Mouse (Mus musculus): ENCODE data around the gene Khdc1a.
"Not testable (repeated sequence)": the region's sequence is repeated elsewhere in the genome, so short reads cannot be mapped to it uniquely, and the experiment has no call there.

The Khdc1a gene

DNA sequence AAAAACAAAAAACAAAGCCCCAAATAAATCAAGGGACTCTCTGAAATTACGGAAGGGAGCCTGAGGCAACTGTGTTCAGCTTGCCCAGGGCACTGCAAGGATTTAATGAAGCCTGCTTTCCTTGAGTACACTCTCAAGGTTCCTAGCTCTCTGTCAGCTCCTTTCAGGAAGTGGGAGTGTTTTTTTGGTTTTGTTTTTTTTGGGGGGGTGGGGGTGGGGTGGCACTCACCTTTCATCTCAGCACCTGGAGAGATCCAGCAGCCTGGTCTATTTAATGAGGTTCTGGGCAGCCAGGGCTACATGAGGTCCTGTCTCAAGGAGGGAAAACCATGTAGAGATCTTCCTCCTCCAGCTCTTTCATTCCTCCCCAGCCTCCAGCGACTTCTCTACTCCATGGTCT is at the start of gene Khdc1a:
Khdc1a (plus strand) TSS at position 301 of the 400 bp plus-strand sequence.
- DNase-seq (ENCODE audit: low spot score in 2 of 2) = no peak

GRCm38 (mm10) chr1:21299826-21300225 is 49.6 kb upstream of the Khdc1a start:
- no peak for DNase-seq (ENCODE audit: low spot score in 2 of 2)

DNA sequence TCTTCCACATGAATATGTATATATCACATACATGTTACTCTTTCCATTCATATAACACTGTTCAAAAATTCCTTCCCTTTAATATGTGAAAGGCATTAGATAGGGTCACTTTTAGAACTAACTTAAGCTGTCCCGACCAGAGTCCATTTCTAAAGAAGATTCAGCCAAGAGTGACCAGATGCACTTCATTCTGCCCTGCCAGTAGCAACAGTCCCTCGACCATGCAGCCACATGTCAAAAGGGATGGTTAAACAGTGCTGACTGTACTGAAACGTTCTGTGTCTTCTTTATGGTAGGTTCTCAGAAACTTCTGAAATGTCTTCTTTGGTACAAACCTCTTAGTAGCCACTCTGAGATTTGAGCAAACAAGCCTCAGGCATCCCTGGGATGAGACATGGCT is 47.8 kb upstream of the Khdc1a start:
- no peak for DNase-seq (ENCODE audit: low spot score in 2 of 2)

GRCm38 (mm10) chr1:21304174-21304573 is 45.3 kb upstream of the Khdc1a start:
- DNase-seq (ENCODE audit: low spot score in 2 of 2) = no peak

- DNase-seq (ENCODE audit: low spot score in 2 of 2) = no peak
These were observed 44.8 kb upstream of the Khdc1a start for GRCm38 (mm10) chr1:21304646-21305045.

DNA sequence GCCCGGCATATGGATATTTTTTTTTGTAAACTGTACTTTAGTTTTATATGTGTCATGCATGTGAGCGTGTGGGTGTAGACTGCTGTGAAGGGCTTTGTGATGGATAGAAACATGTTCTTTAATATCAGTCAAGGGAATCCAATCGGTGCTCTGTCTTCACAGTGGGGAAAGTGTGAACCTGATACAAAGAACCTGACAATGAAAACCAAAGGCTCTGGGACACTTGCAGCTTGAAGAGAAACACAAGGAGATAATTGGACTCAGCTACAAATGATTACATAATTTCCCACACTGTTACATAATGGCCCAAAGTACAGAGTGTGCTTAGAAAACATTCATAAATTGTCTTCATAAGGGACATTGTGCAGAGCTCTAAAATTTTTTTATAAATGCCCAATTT is 44.0 kb upstream of the Khdc1a start:
- no peak for DNase-seq (ENCODE audit: low spot score in 2 of 2)

- no peak for DNase-seq (ENCODE audit: low spot score in 2 of 2)
These were observed 35.1 kb upstream of the Khdc1a start for GRCm38 (mm10) chr1:21314336-21314735.

- no peak for DNase-seq (ENCODE audit: low spot score in 2 of 2)
These were observed 33.7 kb upstream of the Khdc1a start for GRCm38 (mm10) chr1:21315756-21316155.

GRCm38 (mm10) chr1:21316305-21316704 is 33.1 kb upstream of the Khdc1a start:
- DNase-seq (ENCODE audit: low spot score in 2 of 2) = no peak

- no peak for DNase-seq (ENCODE audit: low spot score in 2 of 2)
These were observed 31.2 kb upstream of the Khdc1a start for GRCm38 (mm10) chr1:21318202-21318601.

DNA sequence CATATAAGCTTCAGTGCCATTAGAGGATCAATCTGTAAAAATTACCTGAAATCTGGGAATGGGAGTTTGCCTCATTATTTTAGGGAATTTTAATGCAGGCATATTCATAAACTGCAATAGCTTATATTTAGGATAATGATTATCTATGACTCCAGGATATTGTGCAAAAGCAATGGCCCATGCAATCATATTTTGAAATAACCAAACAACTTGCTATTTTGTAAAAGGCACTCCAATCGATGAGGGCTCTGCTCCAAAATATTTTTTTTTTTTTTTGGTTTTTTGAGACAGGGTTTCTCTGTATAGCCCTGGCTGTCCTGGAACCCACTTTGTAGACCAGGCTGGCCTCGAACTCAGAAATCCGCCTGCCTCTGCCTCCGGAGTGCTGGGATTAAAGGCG is 29.2 kb upstream of the Khdc1a start:
- not testable (repeated sequence) for DNase-seq (ENCODE audit: low spot score in 2 of 2)

DNA sequence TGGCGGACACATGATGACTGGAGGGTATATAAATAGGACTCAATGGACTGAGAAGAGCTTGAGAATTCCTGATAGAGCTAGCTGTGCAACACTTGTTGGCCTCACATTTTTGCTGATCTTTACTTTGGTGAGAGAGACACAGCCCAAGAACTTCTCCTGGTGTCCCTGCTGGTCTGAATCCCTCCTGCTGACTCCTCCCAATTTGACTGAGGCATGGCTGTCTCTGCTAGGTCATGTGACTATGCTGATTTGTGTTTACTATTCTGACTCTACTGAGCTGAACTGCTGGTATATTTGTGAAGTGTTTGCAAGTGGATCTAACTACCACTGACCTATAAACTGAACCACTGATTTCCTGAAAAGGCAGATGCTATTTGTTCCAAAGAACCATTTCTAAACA is 27.8 kb upstream of the Khdc1a start:
- DNase-seq (ENCODE audit: low spot score in 2 of 2) = no peak

DNA sequence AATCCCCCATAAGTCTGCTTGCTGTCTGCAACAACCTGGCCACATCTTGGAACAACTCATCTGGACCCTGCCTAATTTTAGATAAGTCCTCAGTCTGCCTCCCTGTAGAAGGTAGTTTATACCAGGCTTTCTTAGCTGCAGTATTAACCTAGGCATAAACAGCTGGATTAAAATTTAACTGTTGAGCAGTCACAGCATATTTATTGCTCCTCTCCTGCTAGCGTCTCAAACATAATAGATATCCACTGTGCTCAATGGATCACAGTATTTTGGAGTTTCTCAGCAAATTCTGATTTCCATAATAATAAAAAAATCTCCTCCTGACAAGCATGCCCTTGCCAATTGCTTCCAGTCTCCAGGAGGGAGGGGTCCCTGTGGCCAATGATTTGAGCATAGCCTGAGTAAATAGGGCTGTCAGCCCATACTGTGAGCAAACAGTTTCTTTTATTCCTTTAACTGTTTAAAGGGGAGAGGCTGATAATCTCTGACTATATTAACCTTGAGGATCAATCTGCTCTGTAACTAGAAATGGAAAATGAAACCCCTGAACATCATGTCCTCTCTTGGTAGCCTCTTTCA is 25.4 kb upstream of the Khdc1a start:
- DNase-seq (ENCODE audit: low spot score in 2 of 2) = no peak

DNA sequence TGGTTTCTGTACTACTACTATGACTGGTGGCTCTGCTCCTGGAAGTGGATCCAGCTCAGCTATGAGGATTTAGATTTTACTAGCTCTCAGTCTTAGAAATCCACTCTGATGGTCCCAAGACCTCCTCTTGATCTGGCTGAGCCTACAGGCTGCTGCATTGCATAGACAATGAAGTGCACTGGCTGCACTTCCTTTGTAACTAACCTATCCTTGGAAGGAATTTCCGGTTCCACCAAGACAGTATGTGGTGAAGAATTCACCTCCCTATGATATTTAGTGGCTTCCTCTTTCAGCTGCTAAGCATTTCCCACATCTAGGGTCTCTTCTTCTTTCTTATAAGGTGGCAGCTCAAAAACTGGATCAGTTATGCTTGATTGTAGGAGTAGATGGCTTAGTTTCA is 24.8 kb upstream of the Khdc1a start:
- DNase-seq (ENCODE audit: low spot score in 2 of 2) = no peak

GRCm38 (mm10) chr1:21326733-21327132 is 22.7 kb upstream of the Khdc1a start:
- no peak for DNase-seq (ENCODE audit: low spot score in 2 of 2)

DNA sequence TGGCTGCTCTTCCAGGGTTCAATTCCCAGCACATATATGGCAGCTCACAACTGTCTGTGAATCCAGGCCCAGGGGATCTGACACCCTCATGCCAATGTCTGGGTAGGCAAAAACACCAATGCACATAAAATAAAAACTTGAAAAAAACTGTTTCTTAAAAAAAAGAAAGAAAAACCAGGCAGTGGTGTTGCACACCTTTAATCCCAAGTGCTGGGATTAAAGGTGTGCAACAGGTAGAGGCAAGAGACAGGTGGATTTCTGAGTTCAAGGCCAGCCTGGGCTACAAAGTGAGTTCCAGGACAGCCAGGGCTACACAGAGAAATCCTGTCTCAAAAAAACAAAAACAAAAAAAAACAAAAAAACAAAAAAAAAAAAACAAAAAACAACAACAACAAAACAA is 18.3 kb upstream of the Khdc1a start:
- DNase-seq (ENCODE audit: low spot score in 2 of 2) = not testable (repeated sequence)

DNA sequence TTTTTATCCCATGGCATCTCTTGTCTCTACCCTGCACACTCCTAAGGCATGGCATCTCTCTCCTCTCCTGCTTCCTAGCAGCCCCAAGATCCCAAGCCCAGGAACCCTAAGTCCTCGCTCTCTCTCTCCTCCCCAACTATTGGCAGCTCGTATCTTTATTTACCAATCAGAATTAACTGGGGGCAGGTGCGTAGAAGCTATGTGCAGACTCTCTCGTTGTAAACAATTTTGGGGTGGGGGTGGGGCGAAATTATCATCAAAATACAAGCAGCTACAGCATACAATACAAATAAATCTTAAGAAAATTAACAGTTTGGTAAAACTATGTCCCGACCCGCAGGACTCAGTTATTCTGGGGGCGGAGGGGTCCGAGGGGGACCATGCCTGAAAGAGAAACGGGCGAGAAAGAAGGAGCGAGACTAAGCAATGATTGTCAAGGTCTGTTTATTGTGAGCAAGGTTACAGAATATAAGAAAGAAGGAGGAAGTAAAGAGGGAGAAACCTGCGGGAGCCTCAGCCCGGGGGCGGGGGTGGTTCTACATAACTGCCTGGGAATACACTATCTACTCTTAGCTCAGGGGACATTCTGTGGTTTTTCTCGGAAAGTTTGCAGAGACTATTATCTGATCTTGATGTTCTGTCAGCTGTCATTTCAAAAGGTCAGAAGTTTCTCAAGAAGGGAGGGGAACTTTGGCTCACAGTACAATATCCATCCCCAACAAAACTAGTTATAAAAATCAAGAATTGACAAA is 16.0 kb upstream of the Khdc1a start:
- no peak for DNase-seq (ENCODE audit: low spot score in 2 of 2)

- no peak for DNase-seq (ENCODE audit: low spot score in 2 of 2)
These were observed 13.6 kb upstream of the Khdc1a start for GRCm38 (mm10) chr1:21335836-21336235.

- no peak for DNase-seq (ENCODE audit: low spot score in 2 of 2)
These were observed 8.7 kb upstream of the Khdc1a start for GRCm38 (mm10) chr1:21340745-21341144.

GRCm38 (mm10) chr1:21344253-21344652 is 5.2 kb upstream of the Khdc1a start:
- DNase-seq (ENCODE audit: low spot score in 2 of 2) = peak in 1 of 2 experiments; percentile 12

- DNase-seq (ENCODE audit: low spot score in 2 of 2) = not testable (repeated sequence)
These were observed 4.7 kb upstream of the Khdc1a start for GRCm38 (mm10) chr1:21344752-21345151.

DNA sequence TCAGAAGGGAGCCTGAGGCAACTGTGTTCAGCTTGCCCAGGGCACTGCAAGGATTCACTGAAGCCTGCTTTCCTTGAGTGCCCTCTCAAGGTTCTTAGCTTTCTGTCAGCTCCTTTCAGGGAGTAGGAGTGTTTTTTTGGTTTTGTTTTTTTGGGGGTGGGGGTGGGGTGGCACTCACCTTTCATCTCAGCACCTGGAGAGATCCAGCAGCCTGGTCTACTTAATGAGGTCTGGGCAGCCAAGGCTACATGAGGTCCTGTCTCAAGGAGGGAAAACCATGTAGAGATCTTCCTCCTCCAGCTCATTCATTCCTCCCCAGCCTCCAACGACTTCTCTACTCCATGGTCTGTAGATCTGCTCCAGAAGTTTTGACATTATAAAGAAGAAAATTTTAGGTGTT is 18.6 kb downstream of the Khdc1a start, which contains the start of gene Khdc1c:
Khdc1c (plus strand) TSS at position 301 of the 400 bp plus-strand sequence.
- not testable (repeated sequence) for DNase-seq (ENCODE audit: low spot score in 2 of 2)

DNA sequence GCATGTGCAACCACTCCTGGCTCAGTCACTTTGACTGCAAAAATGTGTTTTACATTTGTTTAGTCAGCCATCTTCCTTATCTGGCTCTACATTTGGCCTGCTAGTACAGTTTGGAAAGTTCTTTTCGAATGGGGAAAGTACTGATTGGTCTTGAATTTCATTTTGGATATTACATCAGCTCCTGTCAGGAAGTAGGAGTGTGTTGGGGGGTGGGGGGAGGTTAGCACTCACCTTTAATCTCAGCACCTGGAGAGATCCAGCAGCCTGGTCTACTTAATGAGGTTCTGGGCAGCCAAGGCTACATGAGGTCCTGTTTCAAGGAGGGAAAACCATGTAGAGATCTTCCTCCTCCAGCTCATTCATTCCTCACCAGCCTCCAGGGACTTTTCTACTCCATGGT is 33.8 kb downstream of the Khdc1a start, which contains the start of gene Khdc1b:
Khdc1b (plus strand) TSS at position 301 of the 400 bp plus-strand sequence.
- no peak for DNase-seq (ENCODE audit: low spot score in 2 of 2)
